Mouse (Mus musculus): ENCODE data around the gene Otulinl.

Gene Otulinl

GRCm38 (mm10) chr15:27616159-27616558 is 65.2 kb downstream of the Otulinl start:
- no peak for DNase-seq (ENCODE audit: low spot score)

GRCm38 (mm10) chr15:27613255-27613654 is 68.1 kb downstream of the Otulinl start:
- no peak for DNase-seq (ENCODE audit: low spot score)

DNA sequence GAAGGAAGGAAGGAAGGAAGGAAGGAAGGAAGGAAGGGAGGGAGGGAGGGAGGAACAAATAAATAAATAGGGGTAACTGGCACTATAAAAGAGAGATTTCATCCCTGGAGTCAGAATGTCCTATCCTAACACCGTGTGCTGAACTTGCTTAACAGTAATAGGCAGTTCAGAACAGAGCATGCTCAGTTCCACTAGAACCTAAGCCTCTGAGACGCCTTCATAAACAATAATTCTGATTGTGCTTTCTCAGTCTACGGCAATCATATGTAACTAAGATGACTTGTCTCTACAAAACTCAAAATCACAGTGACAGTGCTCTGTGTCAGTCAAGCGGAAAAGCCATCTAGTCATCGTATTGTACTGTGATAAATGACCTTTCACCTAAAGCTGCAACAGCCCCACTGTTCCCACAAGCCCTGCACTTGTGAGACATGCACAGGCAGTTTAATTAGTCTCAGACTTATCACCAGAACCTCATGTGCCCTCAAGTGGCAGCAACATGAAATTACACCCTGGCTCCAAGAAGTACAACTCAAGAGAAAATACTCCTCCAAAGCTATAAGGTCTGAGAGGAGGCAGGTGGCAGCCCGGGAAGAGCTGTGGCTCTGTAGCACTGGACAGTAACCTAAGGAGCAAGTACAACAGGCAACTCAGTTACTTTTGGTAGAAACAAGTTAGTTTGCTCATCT is 68.7 kb downstream of the Otulinl start:
- DNase-seq (ENCODE audit: low spot score) = peak; percentile 36

- no peak for DNase-seq (ENCODE audit: low spot score)
These were observed 71.8 kb downstream of the Otulinl start for GRCm38 (mm10) chr15:27609554-27609953.

DNA sequence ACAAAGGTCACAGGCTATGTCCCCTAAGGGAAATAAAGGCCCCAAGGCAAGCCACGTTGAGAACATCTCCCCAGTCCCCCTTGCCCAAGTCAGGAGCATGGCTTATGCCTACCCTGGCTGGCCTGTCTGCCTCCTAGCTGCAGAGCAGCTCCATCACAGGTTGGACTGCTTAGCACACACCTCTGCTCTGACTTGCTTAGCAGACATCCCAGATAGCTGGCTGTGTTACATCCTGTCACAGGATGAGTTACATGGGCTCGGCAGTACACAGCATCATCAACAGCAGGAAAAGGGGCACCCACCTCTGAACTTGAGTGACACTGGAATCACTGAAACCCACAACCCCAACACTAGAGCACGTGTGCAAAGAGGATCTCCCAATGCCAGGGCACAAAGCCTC is 76.1 kb downstream of the Otulinl start:
- no peak for DNase-seq (ENCODE audit: low spot score)

Measured in ovary, postnatal 14 days (tissue).